Mouse (Mus musculus) adrenal gland, postnatal 10 days (tissue): Measurements from ENCODE around the gene Tpte. TPM values are rescaled to one million over a fixed set of nuclear protein-coding genes. Genes with fewer than 3 reads are reported as not detected.
"Not testable (repeated sequence)": the region's sequence is repeated elsewhere in the genome, so short reads cannot be mapped to it uniquely, and the experiment has no call there.

Experiments used
- DNase-seq: peaks from one replicate; pipeline ENCODE4 v3.0.0; 2021; ENCODE audit warnings: mixed read lengths
- long read RNA-seq, 2 experiments: library from polyadenylated mRNA; stranded (forward); transcript quantifications; one replicate each; pipeline ENCODE4 v2.0.0; 2021
- total RNA-seq, 2 experiments: library from RNA; stranded (reverse); gene quantifications; 2 replicates each; pipeline ENCODE4 v1.2.3; 2021

Tpte gene
- total RNA-seq: not detected
- long read RNA-seq, experiment 1: 0 reads
- long read RNA-seq, experiment 2: 0 reads

- no peak for DNase-seq
These were observed at the start of gene Tpte for GRCm38 (mm10) chr8:22282999-22283491. TSS of gene Tpte (plus strand) at chr8:22283441.

- DNase-seq: no peak
These were observed 40.3 kb upstream of the Tpte start for GRCm38 (mm10) chr8:22242986-22243385.

GRCm38 (mm10) chr8:22245663-22246062, 37.6 kb upstream of the Tpte start:
- no peak for DNase-seq

GRCm38 (mm10) chr8:22247956-22248355, 35.3 kb upstream of the Tpte start:
- DNase-seq: no peak

GRCm38 (mm10) chr8:22249080-22249479, 34.2 kb upstream of the Tpte start:
- no peak for DNase-seq

- DNase-seq: no peak
These were observed 24.2 kb upstream of the Tpte start for GRCm38 (mm10) chr8:22258946-22259450.

- no peak for DNase-seq
These were observed 23.7 kb upstream of the Tpte start for GRCm38 (mm10) chr8:22259531-22259930.

- peak; percentile 16 for DNase-seq
These were observed 23.0 kb upstream of the Tpte start for GRCm38 (mm10) chr8:22260091-22260722.

GRCm38 (mm10) chr8:22262267-22262666, 21.0 kb upstream of the Tpte start:
- DNase-seq: peak; percentile 72

- DNase-seq: no peak
These were observed 18.9 kb upstream of the Tpte start for GRCm38 (mm10) chr8:22264292-22264691.

GRCm38 (mm10) chr8:22264787-22265186, 18.5 kb upstream of the Tpte start:
- DNase-seq: peak; percentile 74

- no peak for DNase-seq
These were observed 18.0 kb upstream of the Tpte start for GRCm38 (mm10) chr8:22265194-22265593.

- DNase-seq: no peak
These were observed 16.4 kb upstream of the Tpte start for GRCm38 (mm10) chr8:22266809-22267208.

GRCm38 (mm10) chr8:22273142-22273541, 10.1 kb upstream of the Tpte start:
- no peak for DNase-seq

GRCm38 (mm10) chr8:22274641-22275040, 8.6 kb upstream of the Tpte start:
- peak; percentile 8 for DNase-seq

GRCm38 (mm10) chr8:22302326-22302725, 19.1 kb downstream of the Tpte start:
- DNase-seq: no peak

GRCm38 (mm10) chr8:22302896-22303306, 19.7 kb downstream of the Tpte start:
- DNase-seq: peak; percentile 22

- DNase-seq: not testable (repeated sequence)
These were observed 20.8 kb downstream of the Tpte start for GRCm38 (mm10) chr8:22304045-22304444.

GRCm38 (mm10) chr8:22306999-22307398, 23.8 kb downstream of the Tpte start:
- DNase-seq: no peak

- DNase-seq: peak; percentile 8
These were observed 28.2 kb downstream of the Tpte start for GRCm38 (mm10) chr8:22311446-22311845.

GRCm38 (mm10) chr8:22335426-22335825, 52.2 kb downstream of the Tpte start:
- DNase-seq: no peak

- no peak for DNase-seq
These were observed 76.1 kb downstream of the Tpte start for GRCm38 (mm10) chr8:22359359-22359758.

GRCm38 (mm10) chr8:22359882-22360281, 76.6 kb downstream of the Tpte start:
- DNase-seq: no peak

GRCm38 (mm10) chr8:22376311-22376710, 93.1 kb downstream of the Tpte start:
- no peak for DNase-seq
